11 mouse cellular contexts compared by ENCODE assay signal in the genomic region with DNA sequence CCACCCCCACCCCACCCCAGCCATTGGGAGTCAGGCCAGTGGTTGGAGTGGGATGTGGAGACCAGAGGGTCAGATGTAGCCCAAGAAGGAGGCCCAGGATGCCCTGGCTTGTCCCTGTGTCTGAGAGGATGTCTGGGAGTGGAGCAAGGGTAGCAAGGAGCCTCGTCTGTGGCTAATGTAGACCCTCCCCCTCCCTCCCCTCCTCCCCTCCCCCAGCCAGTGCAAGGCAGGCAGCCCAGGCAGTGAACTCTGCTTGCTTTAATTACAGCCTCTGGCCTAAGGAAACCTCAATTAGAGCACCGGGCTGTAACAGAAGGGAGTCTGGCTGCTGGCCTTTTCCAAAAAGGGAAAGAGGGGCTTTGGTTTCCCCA. TPM values are rescaled to one million over a fixed set of nuclear protein-coding genes. Genes with fewer than 3 reads are reported as not detected.
DNase-seq lines count a peak whose midpoint lies in the region; ATAC-seq and TF ChIP-seq lines count a peak whose summit lies in the region.
"Had no signal": no experiment of that assay in that cellular context is flagged by ENCODE, and none has a peak within 500 bp of the region (broad histone marks: within the 10 kb centered on the region; RNA-seq: fewer than 3 reads in every experiment).

No protein-coding gene starts in this region.

- H3K4me2 ChIP-seq in kidney, embryonic 15.5 days: no peak overlapping the region
- H3K4me2 ChIP-seq in forebrain, embryonic 13.5 days: peak overlapping the region; percentile 96
- peak overlapping the region; percentile 21; the same call in 1 of the 2 replicates for H3K4me2 ChIP-seq in limb, embryonic 13.5 days (replicated peaks)

- H3K9me3 ChIP-seq in kidney, embryonic 15.5 days (replicated peaks): no peaks in the 10 kb centered on the region
- no peaks in the 10 kb centered on the region for H3K9me3 ChIP-seq in forebrain, embryonic 13.5 days (replicated peaks)
- 0 out of 2 replicates have a peak, but pooled peaks cover 3% of the 10 kb centered on the region for H3K9me3 ChIP-seq in limb, embryonic 13.5 days

- no peak overlapping the region for H3K9ac ChIP-seq in kidney, embryonic 15.5 days
- peak overlapping the region; percentile 100 for H3K9ac ChIP-seq in forebrain, embryonic 13.5 days
- no peak overlapping the region for H3K9ac ChIP-seq in limb, embryonic 13.5 days

- ATAC-seq in kidney, embryonic 15.5 days (replicated peaks; ENCODE audit: low FRiP score): no peak
- 0 out of 2 replicates have a peak, but pooled peaks have one; percentile 8 for ATAC-seq in forebrain, embryonic 13.5 days
- no peak for ATAC-seq in limb, embryonic 13.5 days (ENCODE audit: low FRiP score, low read depth)

- no peaks in the 10 kb centered on the region for H3K27me3 ChIP-seq in kidney, embryonic 15.5 days
- no peaks in the 10 kb centered on the region for H3K27me3 ChIP-seq in forebrain, embryonic 13.5 days
- no peaks in the 10 kb centered on the region for H3K27me3 ChIP-seq in limb, embryonic 13.5 days

- DNase-seq in kidney, postnatal 4 days: no peak
- DNase-seq in urinary bladder, postnatal 14 days (ENCODE audit: low spot score): no peak
- DNase-seq in ovary, postnatal 36 days (ENCODE audit: low spot score): no peak
- DNase-seq in urinary bladder, adult 2 months (ENCODE audit: low spot score): no peak
- DNase-seq: layer of hippocampus, adult 9-11 months; lung, adult 2 months had no signal

- peaks cover 43% of the 10 kb centered on the region for H3K36me3 ChIP-seq in kidney, embryonic 15.5 days
- H3K36me3 ChIP-seq in forebrain, embryonic 13.5 days (ENCODE audit: poor library complexity, severe bottlenecking): peaks cover 83% of the 10 kb centered on the region
- H3K36me3 ChIP-seq in limb, embryonic 13.5 days: peaks cover 58% of the 10 kb centered on the region

- TF ChIP-seq CTCF in olfactory bulb, adult 2 months (IDR thresholded peaks at IDR 0.05; ENCODE audit: insufficient read depth, low read depth, low read length): no peak

- H3K4me1 ChIP-seq in kidney, embryonic 15.5 days: peaks cover 63% of the 10 kb centered on the region
- peaks cover 78% of the 10 kb centered on the region for H3K4me1 ChIP-seq in forebrain, embryonic 13.5 days
- H3K4me1 ChIP-seq in limb, embryonic 13.5 days: peaks cover 59% of the 10 kb centered on the region
- peaks cover 38% of the 10 kb centered on the region for H3K4me1 ChIP-seq in olfactory bulb, adult 2 months (ENCODE audit: control insufficient read depth, insufficient read depth, low read length)

- H3K4me3 ChIP-seq in kidney, embryonic 15.5 days (replicated peaks): no peak overlapping the region
- H3K4me3 ChIP-seq in forebrain, embryonic 13.5 days: peak overlapping the region; percentile 100
- H3K4me3 ChIP-seq in limb, embryonic 13.5 days: no peak overlapping the region
- H3K4me3 ChIP-seq in olfactory bulb, adult 2 months (ENCODE audit: insufficient read depth, low read depth, low read length): no peak overlapping the region

- 8% methylated on average over 2 of the region's 2 CpGs for WGBS in kidney, embryonic 15.5 days
- 0% methylated on average over 1 of the region's 2 CpGs for WGBS in forebrain, embryonic 13.5 days
- WGBS in limb, embryonic 13.5 days: 0% methylated on average over 2 of the region's 2 CpGs
- 11% methylated on average over 2 of the region's 2 CpGs for WGBS in olfactory bulb, adult 2 months

- peak overlapping the region; percentile 87 for H3K27ac ChIP-seq in kidney, embryonic 15.5 days
- H3K27ac ChIP-seq in forebrain, embryonic 13.5 days: peak overlapping the region; percentile 100
- peak overlapping the region; percentile 55 for H3K27ac ChIP-seq in limb, embryonic 13.5 days
- peak overlapping the region; percentile 50; the same call in 1 of the 2 replicates for H3K27ac ChIP-seq in olfactory bulb, adult 2 months (ENCODE audit: insufficient read depth, low read depth, low read length)

- TF ChIP-seq POLR2A in olfactory bulb, adult 2 months (IDR thresholded peaks at IDR 0.05; ENCODE audit: insufficient read depth, low read depth, low read length): no peak

RNA-seq across cellular contexts. Expression of a gene that starts 8.5 kb away (rescaled TPM):
- 21.1 and 22.0 TPM in 2 replicates for polyA plus RNA-seq in kidney, embryonic 15.5 days (2015; fragmentation: Nextera tagmentation; extraction: Ambion mirVana)
- 99.0 and 107 TPM in 2 replicates for polyA plus RNA-seq in forebrain, embryonic 13.5 days (2015; fragmentation: Nextera tagmentation; extraction: Ambion mirVana)
- 18.2 and 18.4 TPM in 2 replicates for polyA plus RNA-seq in limb, embryonic 13.5 days (2015; fragmentation: Nextera tagmentation; extraction: Ambion mirVana)
- polyA plus RNA-seq in olfactory bulb, adult 2 months (2012; ENCODE audit: insufficient read depth, insufficient read length, low replicate concordance, missing spikeins): not detected in 2 replicates
- 1.7 and 3.0 TPM in 2 replicates for polyA plus RNA-seq in urinary bladder, adult 2 months (2012; rRNA removed)

RNA-seq across cellular contexts. Expression of a gene that starts 28.1 kb away (rescaled TPM):
- 0.61 and 1.2 TPM in 2 replicates for polyA plus RNA-seq in kidney, embryonic 15.5 days (2015; fragmentation: Nextera tagmentation; extraction: Ambion mirVana)
- not detected in 2 replicates for polyA plus RNA-seq in forebrain, embryonic 13.5 days (2015; fragmentation: Nextera tagmentation; extraction: Ambion mirVana)
- not detected in 2 replicates for polyA plus RNA-seq in limb, embryonic 13.5 days (2015; fragmentation: Nextera tagmentation; extraction: Ambion mirVana)
- not detected in 2 replicates for polyA plus RNA-seq in olfactory bulb, adult 2 months (2012; ENCODE audit: insufficient read depth, insufficient read length, low replicate concordance, missing spikeins)
- polyA plus RNA-seq in urinary bladder, adult 2 months (2012; rRNA removed): not detected in 2 replicates
- polyA plus RNA-seq: heart, embryonic 14.5 days had no signal

RNA-seq across cellular contexts. Expression of a gene that starts 46.6 kb away (rescaled TPM):
- polyA plus RNA-seq in kidney, embryonic 15.5 days (2015; fragmentation: Nextera tagmentation; extraction: Ambion mirVana): 24.6 and 25.0 TPM in 2 replicates
- 24.7 TPM in 2 replicates for polyA plus RNA-seq in forebrain, embryonic 13.5 days (2015; fragmentation: Nextera tagmentation; extraction: Ambion mirVana)
- polyA plus RNA-seq in limb, embryonic 13.5 days (2015; fragmentation: Nextera tagmentation; extraction: Ambion mirVana): 25.8 and 27.5 TPM in 2 replicates
- not detected in 2 replicates for polyA plus RNA-seq in olfactory bulb, adult 2 months (2012; ENCODE audit: insufficient read depth, insufficient read length, low replicate concordance, missing spikeins)
- 56.1 and 75.8 TPM in 2 replicates for polyA plus RNA-seq in urinary bladder, adult 2 months (2012; rRNA removed)

Comparison
In these comparisons a context has a peak if more than half of its experiments do, and no peak if none do; other contexts are left out.
1. H3K27ac ChIP-seq: peak in every context shown above with its lines; median percentile 100 in forebrain, embryonic 13.5 days; 87 in kidney, embryonic 15.5 days; 55 in limb, embryonic 13.5 days; 50 in olfactory bulb, adult 2 months.
2. RNA of a gene that starts 46.6 kb away (polyA plus RNA-seq): 56.1 to 75.8 TPM in urinary bladder, adult 2 months, 25.8 to 27.5 TPM in limb, embryonic 13.5 days, 24.6 to 25.0 TPM in kidney, embryonic 15.5 days and 24.7 TPM in forebrain, embryonic 13.5 days; not detected in olfactory bulb, adult 2 months; every median in the first group is over 10 times any median in the second.